Mouse (Mus musculus) kidney, adult 2 months (tissue): Measurements from ENCODE around the gene Cyfip2. TPM values are rescaled to one million over a fixed set of nuclear protein-coding genes. Genes with fewer than 3 reads are reported as not detected.

ENCODE experiments used
- DNase-seq: peaks from one replicate; pipeline ENCODE4 v3.0.0; 2021
- H3K27ac ChIP-seq: fragments of 200-500 bp; 2 replicates; pipeline ENCODE4 v1.5.1; 2012; ENCODE audit warnings: low read depth, low read length, control low read depth, inconsistent platforms; ENCODE audit not compliant: insufficient read depth
- H3K27me3 ChIP-seq: fragments of 200-500 bp; replicated peaks from 2 replicates; pipeline ENCODE4 v1.6.1; 2012; ENCODE audit warnings: mild to moderate bottlenecking, moderate library complexity, low read length, inconsistent platforms; ENCODE audit not compliant: control insufficient read depth, insufficient read depth
- H3K36me3 ChIP-seq: fragments of 200-500 bp; 2 replicates; pipeline ENCODE4 v1.6.1; 2012; ENCODE audit warnings: mild to moderate bottlenecking, moderate library complexity, low read length, inconsistent platforms; ENCODE audit not compliant: control insufficient read depth, insufficient read depth
- H3K4me1 ChIP-seq: fragments of 200-500 bp; 2 replicates; pipeline ENCODE4 v1.6.1; 2011; ENCODE audit warnings: low read length; ENCODE audit not compliant: control insufficient read depth, insufficient read depth
- H3K4me3 ChIP-seq: fragments of 200-500 bp; 2 replicates; pipeline ENCODE4 v1.5.1; 2011; ENCODE audit warnings: mild to moderate bottlenecking, low read depth, low read length, control low read depth; ENCODE audit not compliant: insufficient read depth
- CTCF ChIP-seq: fragments of 200-500 bp; conservative IDR thresholded peaks from 2 replicates; pipeline ENCODE4 v1.5.1; 2011; ENCODE audit warnings: low read depth, mild to moderate bottlenecking, control low read depth, low read length, moderate library complexity, mixed read lengths; ENCODE audit not compliant: insufficient read depth, insufficient read length
- POLR2A ChIP-seq: fragments of 200-500 bp; IDR thresholded peaks from one replicate; pipeline ENCODE4 v1.6.1; 2011; ENCODE audit warnings: low read depth, low read length, control low read depth
- WGBS: fragments of 180-500 bp; shearing (Covaris S2); methylation state at CpG from one replicate; pipeline ENCODE4 v1.1.7; 2018; 5-methylcytosine and 5-hydroxymethylcytosine counted together
- polyA plus RNA-seq: library from polyadenylated mRNA; depleted of rRNA; stranded (reverse); fragments of >200 nt; gene quantifications from 2 replicates; pipeline ENCODE4 v1.2.3, GENCODE M21; 2012; rRNA removed

Cyfip2 gene
- polyA plus RNA-seq, 1 experiment, result 71.1 TPM

- WGBS, result 90% methylated on average over 8 of the region's 8 CpGs
- Histone ChIP-seq H3K36me3 (no peaks in the 10 kb centered on the region), H3K4me3 (no peak overlapping the region), H3K4me1 (no peaks in the 10 kb centered on the region), H3K27ac (no peak overlapping the region), H3K27me3 (no peaks in the 10 kb centered on the region)
- DNase-seq, result no peak
- no peak for TF ChIP-seq POLR2A
- no peak for TF ChIP-seq CTCF
Observed at GRCm38 (mm10) chr11:46156945-46157344, 155.7 kb downstream of the Cyfip2 start.

- DNase-seq, result no peak
- Histone ChIP-seq H3K27me3 (no peaks in the 10 kb centered on the region), H3K36me3 (no peaks in the 10 kb centered on the region), H3K4me1 (no peaks in the 10 kb centered on the region), H3K4me3 (no peak overlapping the region), H3K27ac (no peak overlapping the region)
- WGBS, result 94% methylated on average over 5 of the region's 5 CpGs
- no peak for TF ChIP-seq CTCF
- no peak for TF ChIP-seq POLR2A
Observed at GRCm38 (mm10) chr11:46146619-46147018, 166.0 kb downstream of the Cyfip2 start.

- H3K4me3 ChIP-seq, result no peak overlapping the region
- no peaks in the 10 kb centered on the region for H3K27me3 ChIP-seq
- H3K4me1 ChIP-seq, result no peaks in the 10 kb centered on the region
- TF ChIP-seq POLR2A (no peak), CTCF (no peak)
- H3K27ac ChIP-seq, result no peak overlapping the region
- no peak for DNase-seq
- H3K36me3 ChIP-seq, result no peaks in the 10 kb centered on the region
- WGBS, result 89% methylated on average over 11 of the region's 11 CpGs
Observed at GRCm38 (mm10) chr11:46145163-46145875, 167.3 kb downstream of the Cyfip2 start.

Other genes with a start within 250 kb of the Cyfip2 start
- 0.19 and 0.30 TPM in 2 replicates for gene Nipal4, start 146.4 kb downstream of the Cyfip2 start, polyA plus RNA-seq
- gene Fndc9, start 77.3 kb downstream of the Cyfip2 start, polyA plus RNA-seq, result not detected in 2 replicates
- 0.16 and 1.8 TPM in 2 replicates for gene Itk, start 76.7 kb upstream of the Cyfip2 start, polyA plus RNA-seq
- 0.10 and 0.38 TPM in 2 replicates for gene Fam71b, start 83.7 kb upstream of the Cyfip2 start, polyA plus RNA-seq
- gene Med7, start 124.1 kb upstream of the Cyfip2 start, polyA plus RNA-seq, result 15.1 and 16.5 TPM in 2 replicates
- gene Havcr2, start 142.1 kb upstream of the Cyfip2 start, polyA plus RNA-seq, result 0.19 and 0.25 TPM in 2 replicates
- gene Gm12169, start 211.4 kb upstream of the Cyfip2 start, polyA plus RNA-seq, result not detected in 2 replicates